Mouse (Mus musculus): ENCODE results near the gene Golph3. TPM values are rescaled to one million over a fixed set of nuclear protein-coding genes. Genes with fewer than 3 reads are reported as not detected.

Gene Golph3
- polyA plus RNA-seq, 1 experiment from 2014 or later = 63.8 TPM

DNA sequence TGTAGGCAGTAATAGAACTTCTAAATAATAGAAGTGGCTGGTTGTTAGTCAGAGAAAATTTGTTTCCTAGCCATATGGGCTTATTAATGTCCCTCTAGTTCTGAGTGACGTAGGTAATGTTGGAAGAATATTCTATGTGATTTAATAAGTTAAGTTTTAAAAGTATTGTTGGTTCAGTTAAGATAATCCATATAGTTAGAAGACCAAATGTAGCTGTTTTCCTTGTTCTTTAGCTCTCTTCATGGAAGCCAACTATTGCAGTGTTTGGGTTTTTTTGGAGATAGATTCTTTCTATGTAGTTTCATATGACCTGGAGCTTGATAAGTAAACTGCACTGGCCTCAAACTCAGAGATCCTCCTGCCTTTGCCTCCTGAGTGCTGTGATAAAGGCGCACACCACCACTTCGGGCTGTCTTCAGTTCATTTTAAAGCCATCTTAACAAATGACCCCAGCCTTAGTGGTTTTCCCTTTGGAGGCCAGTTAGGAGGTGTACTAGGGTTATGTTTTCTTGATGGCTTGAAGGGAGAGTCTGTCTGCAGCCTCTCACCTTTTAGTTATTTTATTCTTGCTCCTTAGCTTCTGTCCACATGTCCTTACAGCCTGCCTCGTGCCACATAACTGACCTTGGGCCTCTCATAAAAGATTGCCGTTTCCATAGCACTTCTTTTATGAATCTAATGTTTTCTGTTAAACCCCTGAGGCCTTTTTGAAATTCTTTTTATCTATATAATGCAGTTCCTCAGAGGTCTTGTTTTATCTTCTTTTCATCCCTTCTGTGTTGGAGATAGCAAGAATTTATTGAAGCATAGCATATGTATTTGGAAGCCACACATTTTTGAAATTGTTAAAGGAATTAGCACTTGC is 19.5 kb downstream of the Golph3 start:
- Histone ChIP-seq H3K4me3 (no peak overlapping the region), H3K9ac (no peak overlapping the region), H3K4me1 (peaks cover 10% of the 10 kb centered on the region), H3K27me3 (no peaks in the 10 kb centered on the region), H3K4me2 (no peak overlapping the region), H3K27ac (peak overlapping the region; percentile 57; the same call in 1 of the 2 replicates), H3K36me3 (ENCODE audit: poor library complexity, severe bottlenecking) (peaks cover 26% of the 10 kb centered on the region), H3K9me3 (replicated peaks) (no peaks in the 10 kb centered on the region)
- 25% methylated on average over 5 of the region's 5 CpGs for WGBS
- no peak for ATAC-seq

DNA sequence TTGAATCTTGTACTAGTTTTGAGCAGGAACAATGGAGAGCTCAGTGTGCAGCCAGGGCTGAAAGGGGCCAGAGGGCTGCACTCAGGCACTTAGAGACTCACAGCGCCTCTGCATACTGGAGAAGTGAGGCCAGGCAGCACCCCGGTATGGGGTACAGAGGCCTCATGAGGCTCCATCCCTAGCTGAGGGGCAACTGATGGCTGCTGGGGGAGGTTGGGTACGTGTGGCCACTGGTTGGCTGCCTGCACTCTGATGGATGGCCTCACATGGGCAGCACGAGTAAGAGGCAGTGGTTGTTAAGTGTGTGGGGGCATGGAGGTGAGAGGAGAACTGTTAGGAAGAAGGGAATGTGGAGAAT is 20.1 kb downstream of the Golph3 start:
- 3% methylated on average over 4 of the region's 4 CpGs for WGBS
- H3K4me2 ChIP-seq = no peak overlapping the region
- ATAC-seq = peak; percentile 80
- no peak overlapping the region for H3K4me3 ChIP-seq
- H3K27ac ChIP-seq = peak overlapping the region; percentile 57; the same call in 1 of the 2 replicates
- H3K27me3 ChIP-seq = no peaks in the 10 kb centered on the region
- peaks cover 26% of the 10 kb centered on the region for H3K36me3 ChIP-seq (ENCODE audit: poor library complexity, severe bottlenecking)
- H3K9ac ChIP-seq = 0 out of 2 replicates have a peak overlapping the region, but pooled peaks have one; percentile 21
- H3K9me3 ChIP-seq (replicated peaks) = no peaks in the 10 kb centered on the region
- peaks cover 10% of the 10 kb centered on the region for H3K4me1 ChIP-seq

GRCm38 (mm10) chr15:12346916-12347315 is 25.7 kb downstream of the Golph3 start:
- ATAC-seq = no peak
- no peak overlapping the region for H3K9ac ChIP-seq
- H3K27ac ChIP-seq = no peak overlapping the region
- no peak overlapping the region for H3K4me2 ChIP-seq
- 98% methylated on average over 3 of the region's 3 CpGs for WGBS
- H3K4me3 ChIP-seq = no peak overlapping the region
- no peaks in the 10 kb centered on the region for H3K9me3 ChIP-seq (replicated peaks)
- no peaks in the 10 kb centered on the region for H3K4me1 ChIP-seq
- H3K27me3 ChIP-seq = no peaks in the 10 kb centered on the region
- H3K36me3 ChIP-seq (ENCODE audit: poor library complexity, severe bottlenecking) = peaks cover 53% of the 10 kb centered on the region

GRCm38 (mm10) chr15:12348950-12349349 is 27.7 kb downstream of the Golph3 start:
- Histone ChIP-seq H3K36me3 (ENCODE audit: poor library complexity, severe bottlenecking) (peaks cover 55% of the 10 kb centered on the region), H3K4me1 (no peaks in the 10 kb centered on the region), H3K9ac (no peak overlapping the region), H3K27ac (no peak overlapping the region), H3K9me3 (replicated peaks) (no peaks in the 10 kb centered on the region), H3K4me3 (no peak overlapping the region), H3K4me2 (no peak overlapping the region), H3K27me3 (no peaks in the 10 kb centered on the region)
- no peak for ATAC-seq
- WGBS = 87% methylated on average over 3 of the region's 3 CpGs

DNA sequence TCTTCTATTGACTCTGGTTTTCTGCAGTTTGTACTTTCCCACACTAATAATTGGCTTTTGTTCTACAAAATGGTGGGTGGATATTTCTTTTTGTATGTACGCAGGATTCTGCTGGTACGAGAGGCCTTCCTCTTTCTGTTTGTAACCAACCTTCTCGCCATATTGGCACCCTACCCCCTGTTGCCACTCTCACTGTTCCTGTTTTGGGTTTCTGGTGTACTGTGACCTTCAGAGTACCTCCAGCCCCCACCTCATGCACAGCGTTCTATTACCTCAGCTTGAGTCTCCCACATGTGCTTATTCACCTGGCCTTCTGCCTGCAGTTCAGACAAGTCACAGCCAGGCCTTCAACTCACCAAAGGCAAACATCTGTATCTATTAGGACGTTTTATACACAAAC is 28.6 kb downstream of the Golph3 start:
- H3K4me1 ChIP-seq = no peaks in the 10 kb centered on the region
- peaks cover 53% of the 10 kb centered on the region for H3K36me3 ChIP-seq (ENCODE audit: poor library complexity, severe bottlenecking)
- H3K4me3 ChIP-seq = no peak overlapping the region
- ATAC-seq = no peak
- no peak overlapping the region for H3K27ac ChIP-seq
- H3K4me2 ChIP-seq = no peak overlapping the region
- no peaks in the 10 kb centered on the region for H3K9me3 ChIP-seq (replicated peaks)
- H3K27me3 ChIP-seq = no peaks in the 10 kb centered on the region
- H3K9ac ChIP-seq = no peak overlapping the region
- WGBS = 82% methylated on average over 5 of the region's 5 CpGs

DNA sequence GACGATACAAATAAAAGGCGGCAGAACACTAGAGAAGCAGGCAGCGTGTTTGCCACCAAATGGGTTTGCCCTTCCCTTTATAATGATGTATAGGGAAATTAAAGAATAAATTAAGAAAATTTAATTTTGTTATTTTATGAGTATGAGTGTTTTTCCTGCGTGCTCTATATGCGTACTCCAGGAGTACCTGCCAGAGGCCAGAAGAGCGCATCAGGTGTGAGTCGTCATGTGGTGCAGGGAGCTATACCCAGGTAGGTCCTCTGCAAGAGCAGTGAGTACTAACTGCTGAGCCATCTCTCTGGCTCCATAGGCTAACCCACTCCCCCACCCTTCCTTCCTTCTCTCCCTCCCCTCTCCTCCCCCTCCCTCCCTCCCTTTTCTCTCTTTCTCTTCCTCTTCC is 30.2 kb downstream of the Golph3 start:
- H3K36me3 ChIP-seq (ENCODE audit: poor library complexity, severe bottlenecking) = peaks cover 64% of the 10 kb centered on the region
- 97% methylated on average over 7 of the region's 7 CpGs for WGBS
- 0 out of 2 replicates have a peak, but pooled peaks have one; percentile 48 for ATAC-seq

GRCm38 (mm10) chr15:12354281-12354810 is 33.1 kb downstream of the Golph3 start:
- 83% methylated on average over 2 of the region's 2 CpGs for WGBS
- H3K36me3 ChIP-seq (ENCODE audit: poor library complexity, severe bottlenecking) = peaks cover 57% of the 10 kb centered on the region
- H3K27me3 ChIP-seq = no peaks in the 10 kb centered on the region

More for the DNA sequence above, 30.2 kb downstream of the Golph3 start:
- Histone ChIP-seq H3K4me2 (no peak overlapping the region), H3K27ac (no peak overlapping the region), H3K4me1 (no peaks in the 10 kb centered on the region), H3K27me3 (no peaks in the 10 kb centered on the region), H3K9ac (no peak overlapping the region), H3K4me3 (no peak overlapping the region), H3K9me3 (replicated peaks) (no peaks in the 10 kb centered on the region)

GRCm38 (mm10) chr15:12355261-12355660 is 34.0 kb downstream of the Golph3 start:
- no peak overlapping the region for H3K27ac ChIP-seq
- H3K36me3 ChIP-seq (ENCODE audit: poor library complexity, severe bottlenecking) = peaks cover 49% of the 10 kb centered on the region
- no peaks in the 10 kb centered on the region for H3K9me3 ChIP-seq (replicated peaks)
- 91% methylated on average over 6 of the region's 6 CpGs for WGBS
- no peak overlapping the region for H3K4me2 ChIP-seq
- H3K9ac ChIP-seq = no peak overlapping the region
- ATAC-seq = no peak
- no peak overlapping the region for H3K4me3 ChIP-seq
- H3K27me3 ChIP-seq = no peaks in the 10 kb centered on the region
- H3K4me1 ChIP-seq = no peaks in the 10 kb centered on the region

More at GRCm38 (mm10) chr15:12354281-12354810, 33.1 kb downstream of the Golph3 start:
- Histone ChIP-seq H3K4me2 (no peak overlapping the region), H3K4me1 (no peaks in the 10 kb centered on the region), H3K4me3 (no peak overlapping the region), H3K27ac (no peak overlapping the region), H3K9me3 (replicated peaks) (no peaks in the 10 kb centered on the region), H3K9ac (no peak overlapping the region)
- no peak for ATAC-seq

DNA sequence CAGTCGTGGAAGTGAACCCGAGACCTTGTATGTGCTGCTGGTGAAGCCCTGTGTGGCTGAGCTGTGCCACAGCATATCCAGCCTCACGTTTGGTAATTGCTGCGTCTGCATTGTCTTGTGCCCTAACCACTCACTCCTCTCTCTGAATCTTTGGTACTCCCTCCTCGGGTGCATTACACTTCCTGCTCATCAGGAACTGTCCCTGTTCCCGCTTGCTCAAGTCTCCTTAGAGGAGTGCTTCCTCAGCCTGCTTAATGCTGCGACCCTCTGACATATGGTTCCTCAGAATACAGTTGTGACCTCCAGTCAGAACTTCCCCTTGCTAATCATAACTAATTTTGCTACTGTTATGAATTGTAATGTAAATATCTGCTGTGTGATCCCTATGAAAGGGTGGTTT is 34.7 kb downstream of the Golph3 start:
- H3K4me2 ChIP-seq = no peak overlapping the region
- H3K4me1 ChIP-seq = no peaks in the 10 kb centered on the region
- H3K27ac ChIP-seq = no peak overlapping the region
- no peak overlapping the region for H3K4me3 ChIP-seq
- no peak overlapping the region for H3K9ac ChIP-seq
- no peaks in the 10 kb centered on the region for H3K27me3 ChIP-seq
- 88% methylated on average over 7 of the region's 7 CpGs for WGBS
- peaks cover 47% of the 10 kb centered on the region for H3K36me3 ChIP-seq (ENCODE audit: poor library complexity, severe bottlenecking)
- no peaks in the 10 kb centered on the region for H3K9me3 ChIP-seq (replicated peaks)
- ATAC-seq = no peak

DNA sequence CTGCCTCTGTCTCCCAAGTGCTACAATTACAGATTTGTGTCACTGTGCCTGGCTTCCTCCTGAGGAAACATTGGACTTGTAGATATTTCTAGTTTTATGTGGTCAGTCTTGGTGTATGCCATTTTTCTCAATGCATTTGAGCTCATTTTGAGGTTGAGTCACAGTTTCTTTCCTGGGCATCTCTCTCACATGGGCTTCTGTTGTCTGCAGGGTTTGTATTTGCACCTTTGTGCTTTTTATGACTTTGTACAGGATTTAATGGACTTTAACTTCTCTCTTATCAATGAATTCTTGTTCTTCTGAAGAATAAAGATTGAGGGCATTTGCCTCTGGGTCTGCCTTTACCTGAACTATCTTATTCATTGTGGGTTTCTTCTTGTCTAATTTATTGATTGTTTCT is 36.2 kb downstream of the Golph3 start:
- H3K4me3 ChIP-seq = no peak overlapping the region
- no peak overlapping the region for H3K9ac ChIP-seq
- no peak overlapping the region for H3K4me2 ChIP-seq
- no peak for ATAC-seq
- H3K36me3 ChIP-seq (ENCODE audit: poor library complexity, severe bottlenecking) = peaks cover 34% of the 10 kb centered on the region
- H3K27ac ChIP-seq = no peak overlapping the region
- H3K27me3 ChIP-seq = no peaks in the 10 kb centered on the region
- H3K9me3 ChIP-seq (replicated peaks) = no peaks in the 10 kb centered on the region
- H3K4me1 ChIP-seq = no peaks in the 10 kb centered on the region

GRCm38 (mm10) chr15:12358384-12358783 is 37.1 kb downstream of the Golph3 start:
- ATAC-seq = no peak

GRCm38 (mm10) chr15:12360519-12361212 is 39.4 kb downstream of the Golph3 start:
- Histone ChIP-seq H3K9ac (no peak overlapping the region), H3K36me3 (ENCODE audit: poor library complexity, severe bottlenecking) (peaks cover 7% of the 10 kb centered on the region), H3K4me3 (no peak overlapping the region), H3K27ac (no peak overlapping the region), H3K4me1 (peaks cover 4% of the 10 kb centered on the region), H3K9me3 (replicated peaks) (no peaks in the 10 kb centered on the region), H3K27me3 (no peaks in the 10 kb centered on the region), H3K4me2 (no peak overlapping the region)
- ATAC-seq = no peak
- 79% methylated on average over 19 of the region's 19 CpGs for WGBS

More at GRCm38 (mm10) chr15:12358384-12358783, 37.1 kb downstream of the Golph3 start:
- H3K9ac ChIP-seq = no peak overlapping the region
- no peak overlapping the region for H3K4me2 ChIP-seq
- no peaks in the 10 kb centered on the region for H3K4me1 ChIP-seq
- H3K27ac ChIP-seq = no peak overlapping the region
- no peaks in the 10 kb centered on the region for H3K9me3 ChIP-seq (replicated peaks)
- no peak overlapping the region for H3K4me3 ChIP-seq
- H3K27me3 ChIP-seq = no peaks in the 10 kb centered on the region
- WGBS = 96% methylated on average over 5 of the region's 5 CpGs
- peaks cover 26% of the 10 kb centered on the region for H3K36me3 ChIP-seq (ENCODE audit: poor library complexity, severe bottlenecking)
